Mouse (Mus musculus): ENCODE results near the gene Pkp4.
A peak's percentile ranks its signal among the peaks of the same experiment; 100 is the strongest.

The Pkp4 gene

DNA sequence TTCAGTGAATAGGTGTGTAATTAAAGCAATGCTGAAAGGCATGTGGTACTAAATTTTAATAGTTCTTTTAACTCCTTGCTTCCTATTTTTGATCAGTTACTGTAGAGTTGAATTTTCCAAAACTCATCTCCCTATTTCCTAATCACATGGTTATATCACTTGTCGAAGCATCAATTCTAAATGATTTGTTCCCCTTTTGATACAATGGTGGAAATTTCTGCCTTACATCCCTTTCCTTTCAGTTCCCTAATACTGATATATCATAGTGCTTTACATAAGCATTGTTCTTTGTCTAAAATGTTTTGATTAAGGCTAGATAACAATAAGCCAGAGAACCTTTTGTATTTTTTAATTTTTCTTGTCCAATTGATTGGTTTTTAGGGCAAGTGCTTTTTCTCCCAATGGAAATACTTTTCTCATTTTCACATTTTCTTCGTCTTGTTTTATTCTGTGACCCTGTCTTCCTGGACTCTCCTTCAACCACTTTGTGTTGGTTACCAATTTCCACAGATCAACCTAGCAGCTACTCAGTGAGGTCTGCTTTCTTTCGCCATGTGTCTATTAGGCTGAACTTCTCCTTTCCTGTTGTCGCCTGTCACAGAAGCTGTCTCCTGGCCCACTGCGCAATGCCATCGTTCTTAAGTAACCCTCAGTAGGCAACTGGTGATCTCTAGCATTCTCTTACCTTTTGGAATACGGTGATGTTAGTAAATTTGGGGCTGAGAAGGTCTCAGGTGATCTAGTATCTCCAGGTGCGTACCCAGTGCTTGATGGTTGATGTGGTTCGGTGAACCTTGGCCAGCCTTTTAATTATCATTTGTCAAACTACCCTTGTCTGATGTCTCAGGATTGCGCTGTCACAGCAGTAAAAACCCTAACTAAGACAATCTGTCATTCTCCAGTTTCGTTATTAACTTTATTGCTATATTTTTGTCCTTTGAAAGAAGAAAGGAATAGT is 23.7 kb downstream of the Pkp4 start:
- peak; percentile 46 for DNase-seq

DNA sequence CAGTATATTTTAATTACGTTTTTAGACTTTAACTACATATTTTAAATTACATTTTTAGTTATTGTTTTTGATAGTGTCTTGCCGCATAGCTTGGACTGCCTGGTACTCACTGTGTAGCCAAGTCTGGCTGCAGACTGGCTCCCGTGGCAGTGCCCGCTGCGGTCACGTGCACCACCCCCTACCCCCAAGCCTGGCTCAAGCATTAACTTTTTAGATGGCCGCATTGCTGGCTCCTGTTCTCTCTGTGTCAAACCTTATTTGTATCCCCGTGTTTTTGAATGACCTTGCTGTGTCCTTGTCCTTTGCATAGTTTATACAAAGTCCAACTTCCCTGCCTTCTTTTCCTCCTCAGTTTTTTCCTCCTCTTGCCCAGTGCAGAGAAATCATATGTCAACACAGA is 25.5 kb downstream of the Pkp4 start:
- no peak for DNase-seq

DNA sequence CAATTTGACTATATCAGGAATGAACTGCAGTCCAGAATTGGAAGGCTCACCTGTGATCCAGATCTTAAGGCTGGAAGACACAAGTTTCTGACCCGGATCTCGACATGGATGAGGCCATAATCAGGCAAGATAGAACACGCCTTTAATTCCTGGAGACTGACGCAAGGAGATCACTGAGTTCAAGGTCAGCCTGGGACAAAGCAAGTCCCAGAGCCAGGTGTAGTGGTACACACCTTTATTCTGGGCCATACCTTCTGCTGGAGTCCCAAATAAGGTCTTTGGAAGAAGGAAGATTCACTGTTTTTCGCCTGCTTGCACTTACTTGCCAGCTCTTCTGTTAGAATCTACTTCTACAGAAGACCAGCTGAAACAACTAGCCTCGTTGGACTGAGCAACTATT is 26.3 kb downstream of the Pkp4 start:
- DNase-seq = no peak

DNA sequence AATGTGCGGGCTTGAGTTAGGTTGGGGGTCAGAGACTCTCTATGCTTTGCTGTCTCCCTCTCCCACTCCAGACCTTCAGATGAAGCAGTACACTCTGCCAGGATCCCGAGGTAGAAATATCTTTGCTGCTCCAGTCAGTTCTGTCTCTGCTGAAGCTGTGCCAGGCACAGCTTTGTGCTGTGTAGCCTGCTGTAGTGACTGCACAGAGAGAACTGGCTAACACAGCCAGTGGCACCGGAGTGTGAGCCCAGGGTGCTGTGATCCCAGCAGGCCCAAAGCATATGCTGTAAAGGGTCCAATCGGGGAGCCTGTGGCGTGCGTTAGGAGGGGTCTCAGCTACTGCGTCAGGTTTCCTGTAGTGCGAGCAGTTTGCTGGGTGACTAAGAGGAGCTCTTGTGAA is 27.7 kb downstream of the Pkp4 start:
- DNase-seq = no peak

GRCm38 (mm10) chr2:59189661-59190185 is 29.1 kb downstream of the Pkp4 start:
- no peak for DNase-seq

GRCm38 (mm10) chr2:59190186-59190585 is 29.5 kb downstream of the Pkp4 start:
- DNase-seq = no peak

DNA sequence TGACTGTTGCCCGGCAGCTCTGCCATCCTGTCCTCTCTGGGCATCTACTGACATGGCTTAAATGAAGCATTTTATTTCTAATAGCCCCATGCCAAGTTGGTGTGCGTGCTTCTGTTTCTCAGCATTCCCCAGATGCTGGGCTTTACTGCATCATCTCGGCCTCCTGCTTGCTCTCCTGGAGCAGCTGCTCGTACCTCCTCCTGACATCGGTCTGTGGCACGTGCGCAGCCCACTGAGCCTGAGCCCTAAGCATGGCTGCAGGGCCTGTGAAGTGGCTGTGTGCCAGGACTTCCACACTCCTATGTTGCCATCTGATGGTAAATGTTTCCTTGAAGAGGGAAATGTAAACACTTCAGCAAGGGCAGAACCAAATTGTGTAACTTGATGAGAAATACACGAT is 30.8 kb downstream of the Pkp4 start:
- DNase-seq = peak; percentile 71

- DNase-seq = no peak
These were observed 32.5 kb downstream of the Pkp4 start for GRCm38 (mm10) chr2:59193117-59193516.

DNA sequence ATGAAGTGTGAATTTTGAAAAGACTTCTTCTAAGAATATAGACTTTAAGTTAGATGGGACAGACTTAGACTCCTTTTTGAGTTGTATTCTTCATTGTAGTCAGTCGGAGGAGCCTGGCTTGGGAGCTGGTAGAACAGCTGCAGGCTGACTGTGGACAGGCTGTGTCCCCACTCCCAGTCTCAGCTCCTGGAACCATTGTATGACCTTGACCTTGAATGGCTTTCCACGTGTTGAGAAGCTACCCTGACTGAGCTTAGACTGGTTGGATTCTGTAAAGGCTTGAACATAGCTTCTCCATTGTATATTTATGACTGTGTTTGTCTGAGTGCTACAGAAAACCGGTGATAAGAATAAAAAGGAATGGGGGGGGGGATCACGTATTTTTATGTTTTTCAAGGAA is 36.5 kb downstream of the Pkp4 start:
- no peak for DNase-seq

DNA sequence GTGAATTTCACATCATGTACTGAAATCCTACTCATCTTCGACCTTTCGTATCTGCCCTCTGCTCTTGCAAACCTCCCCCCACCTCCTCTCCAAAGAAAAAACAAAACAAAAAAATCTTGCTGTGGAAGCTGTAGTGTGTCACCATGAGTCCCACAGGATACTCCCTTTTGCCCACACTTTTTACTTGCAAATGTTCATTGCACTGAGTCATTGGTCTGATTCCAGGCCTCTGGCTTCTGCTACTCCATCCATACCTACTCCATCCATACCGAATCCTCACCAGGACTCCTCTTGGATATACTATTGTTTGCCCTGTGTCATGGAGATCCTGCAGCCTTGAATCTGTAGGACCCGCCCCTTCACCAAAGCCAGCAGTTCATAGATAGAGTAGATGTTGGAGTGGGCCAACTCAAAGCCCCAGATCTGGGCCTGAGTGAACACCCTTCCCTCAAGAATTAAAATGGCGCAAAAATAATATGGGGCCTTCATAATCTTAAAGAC is 38.9 kb downstream of the Pkp4 start:
- DNase-seq = no peak

GRCm38 (mm10) chr2:59200511-59200910 is 39.9 kb downstream of the Pkp4 start:
- no peak for DNase-seq

DNA sequence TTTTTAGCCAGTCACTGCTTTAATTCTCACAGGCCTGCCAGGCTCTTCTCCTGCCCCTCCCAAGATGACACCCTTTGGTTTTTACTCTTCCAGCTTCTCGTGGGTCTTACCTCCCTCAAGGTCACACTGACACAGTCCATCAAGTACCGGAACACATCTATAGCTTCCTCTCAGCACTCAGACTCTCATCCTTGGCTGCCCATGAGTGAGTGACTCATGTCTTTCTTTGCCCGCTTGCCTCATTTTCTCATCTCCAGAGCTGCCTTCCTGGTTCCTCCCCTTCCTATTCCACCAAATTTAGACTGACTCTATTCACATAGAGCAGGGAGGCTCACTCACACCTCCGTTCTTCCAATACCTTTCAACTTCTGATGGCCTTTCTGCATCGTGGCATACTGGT is 42.3 kb downstream of the Pkp4 start:
- DNase-seq = no peak

- no peak for DNase-seq
These were observed 43.2 kb downstream of the Pkp4 start for GRCm38 (mm10) chr2:59203627-59204425.

DNA sequence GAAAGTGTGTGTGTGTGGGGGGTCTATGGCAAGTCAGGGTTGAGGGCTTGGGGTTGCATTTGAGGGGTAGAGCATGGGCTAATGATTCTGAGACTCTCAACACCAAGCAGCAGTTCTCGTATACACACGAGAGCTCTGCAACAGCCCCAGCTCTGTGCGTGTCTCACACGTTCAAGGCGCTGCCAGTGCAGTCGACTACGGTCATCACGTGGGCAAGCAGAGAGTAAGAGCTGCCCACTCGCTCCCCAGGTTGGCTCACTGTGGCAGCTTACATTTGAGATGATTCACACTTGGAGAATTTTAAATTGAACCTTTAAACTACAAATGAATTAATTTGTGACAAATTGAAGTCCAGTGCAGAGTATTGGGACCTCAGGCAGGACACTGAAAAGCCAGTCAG is 44.4 kb downstream of the Pkp4 start:
- DNase-seq = no peak

- no peak for DNase-seq
These were observed 45.5 kb downstream of the Pkp4 start for GRCm38 (mm10) chr2:59206190-59206589.

- no peak for DNase-seq
These were observed 46.6 kb downstream of the Pkp4 start for GRCm38 (mm10) chr2:59207240-59207639.

DNA sequence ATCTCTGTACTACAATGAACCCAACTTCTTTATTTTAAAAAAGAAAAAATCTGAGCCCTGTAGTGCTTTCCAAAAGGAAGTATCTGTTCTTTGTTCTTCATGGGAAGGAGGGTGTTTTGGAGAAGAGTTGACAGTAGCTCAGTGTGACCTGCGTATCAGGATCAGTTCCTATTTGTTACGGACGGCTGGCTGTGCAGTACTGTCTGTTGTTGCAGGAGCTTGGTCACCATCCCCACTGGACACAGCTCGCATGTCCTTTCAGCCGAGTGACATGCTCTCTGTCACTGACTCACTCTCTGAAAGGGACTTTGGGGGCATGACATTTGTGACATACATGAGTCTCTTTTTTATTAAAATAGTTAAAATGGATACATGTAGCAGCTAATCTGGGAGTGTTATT is 47.1 kb downstream of the Pkp4 start:
- DNase-seq = no peak

GRCm38 (mm10) chr2:59208276-59208675 is 47.6 kb downstream of the Pkp4 start:
- DNase-seq = no peak

GRCm38 (mm10) chr2:59211051-59211450 is 50.4 kb downstream of the Pkp4 start:
- no peak for DNase-seq

- no peak for DNase-seq
These were observed 51.8 kb downstream of the Pkp4 start for GRCm38 (mm10) chr2:59212430-59212829.

DNA sequence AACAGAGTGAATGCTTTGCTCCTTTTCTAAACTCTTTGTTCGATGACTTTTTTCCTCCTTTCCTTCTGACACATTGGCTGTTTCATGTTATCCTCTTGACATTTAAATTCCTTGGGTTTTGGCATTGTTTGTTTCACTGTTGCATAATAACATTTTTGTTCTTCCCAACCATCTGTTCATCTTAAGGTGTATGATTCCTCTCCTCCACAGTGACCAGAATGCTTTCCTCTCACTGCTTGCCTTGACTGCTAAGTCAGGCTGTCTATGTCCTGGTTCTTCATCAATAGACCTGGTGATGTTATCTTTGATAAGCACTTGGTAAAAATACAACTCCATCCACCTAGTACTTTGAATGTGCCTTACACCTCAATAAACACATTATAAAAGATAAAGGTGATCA is 52.2 kb downstream of the Pkp4 start:
- no peak for DNase-seq

- DNase-seq = no peak
These were observed 57.3 kb downstream of the Pkp4 start for GRCm38 (mm10) chr2:59217931-59218330.

DNA sequence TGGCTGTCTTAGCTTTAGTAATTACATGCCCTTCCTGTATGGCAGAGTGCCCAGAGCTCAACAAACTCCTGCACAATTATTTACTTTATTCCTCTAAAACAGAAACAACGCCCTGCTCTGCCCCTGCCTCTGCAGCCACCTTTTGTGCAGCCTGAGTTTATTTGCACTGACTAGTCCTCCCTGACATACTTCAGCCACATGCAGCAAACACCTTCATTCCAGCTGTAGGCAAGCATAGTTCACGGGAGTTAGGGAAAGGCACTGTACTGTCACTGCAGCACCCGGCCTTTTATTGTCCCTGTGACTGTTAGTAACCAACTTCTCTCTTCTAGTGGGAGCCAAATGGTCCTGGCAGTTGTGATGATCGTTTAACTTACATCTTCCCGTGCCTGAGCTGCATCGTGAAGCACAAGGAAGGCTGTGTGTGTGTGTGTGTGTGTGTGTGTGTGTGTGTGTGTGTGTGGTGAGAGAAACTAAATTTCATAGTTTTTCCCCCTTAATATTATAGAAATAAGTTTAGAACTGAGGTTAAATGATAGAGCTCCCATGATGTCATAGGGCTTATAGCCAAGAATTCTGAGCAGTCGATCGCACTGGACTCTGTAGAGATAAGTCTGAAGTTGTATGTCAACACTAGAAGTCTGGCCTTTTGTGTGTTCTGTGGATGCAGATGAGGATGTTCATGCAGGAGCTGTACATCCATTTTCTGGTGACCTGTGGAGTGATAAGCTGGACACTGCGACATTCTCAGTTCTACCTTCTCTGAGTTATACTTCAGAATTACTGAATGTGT is 59.5 kb downstream of the Pkp4 start:
- peak; percentile 92 for DNase-seq
